Mouse (Mus musculus): Measurements from ENCODE around the gene Xab2. TPM values are rescaled to one million over a fixed set of nuclear protein-coding genes. Genes with fewer than 3 reads are reported as not detected.

Xab2 gene
- polyA plus RNA-seq (2012; rRNA removed): 25.8 and 27.8 TPM in 2 replicates

GRCm38 (mm10) chr8:3621199-3621970, at the start of gene Xab2, which contains the start of gene Pet100:
TSS of gene Xab2 (minus strand) at chr8:3621316.
TSS of gene Pet100 (plus strand) at chr8:3621548.

GRCm38 (mm10) chr8:3665507-3665906, 44.4 kb upstream of the Xab2 start, which contains the start of gene Mcemp1:
TSS of gene Mcemp1 (plus strand) at chr8:3665754.

GRCm38 (mm10) chr8:3655526-3655925, 34.4 kb upstream of the Xab2 start, which contains the start of gene Retn:
TSS of gene Retn (plus strand) at chr8:3655770.

GRCm38 (mm10) chr8:3630647-3631477, 9.7 kb upstream of the Xab2 start, which contains the start of gene Stxbp2:
TSS of gene Stxbp2 (plus strand) at chr8:3630955.

GRCm38 (mm10) chr8:3625445-3625844, 4.3 kb upstream of the Xab2 start, which contains the start of gene Pcp2:
TSS of gene Pcp2 (minus strand) at chr8:3625545.

GRCm38 (mm10) chr8:3586993-3587390, 34.1 kb downstream of the Xab2 start, which contains the start of gene Camsap3:
TSS of gene Camsap3 (plus strand) at chr8:3587293.

GRCm38 (mm10) chr8:3567641-3568371, 53.3 kb downstream of the Xab2 start, which contains the start of gene C330021F23Rik:
TSS of gene C330021F23Rik (plus strand) at chr8:3567990.

Other genes starting within 250 kb of the Xab2 start
- gene Arhgef18, start 228.3 kb downstream of the Xab2 start, polyA plus RNA-seq (2012; rRNA removed): 3.1 and 3.4 TPM in 2 replicates
- gene Pex11g, start 153.6 kb downstream of the Xab2 start, polyA plus RNA-seq (2012; rRNA removed): 2.6 and 2.8 TPM in 2 replicates
- 0.02 TPM in 1 of 2 replicates, not detected in the other for gene Tex45, start 150.5 kb downstream of the Xab2 start, polyA plus RNA-seq (2012; rRNA removed)
- 4.3 and 4.4 TPM in 2 replicates for gene Zfp358, start 128.2 kb downstream of the Xab2 start, polyA plus RNA-seq (2012; rRNA removed)
- gene Mcoln1, start 120.9 kb downstream of the Xab2 start, polyA plus RNA-seq (2012; rRNA removed): 23.0 and 25.9 TPM in 2 replicates
- gene Pnpla6, start 105.9 kb downstream of the Xab2 start, polyA plus RNA-seq (2012; rRNA removed): 12.1 and 13.4 TPM in 2 replicates
- gene C330021F23Rik, start 53.3 kb downstream of the Xab2 start, polyA plus RNA-seq (2012; rRNA removed): 2.6 and 3.3 TPM in 2 replicates
- gene Camsap3, start 34.0 kb downstream of the Xab2 start, polyA plus RNA-seq (2012; rRNA removed): 2.4 and 2.6 TPM in 2 replicates
- 32.5 and 36.6 TPM in 2 replicates for gene Pet100, start 232 bp upstream of the Xab2 start, polyA plus RNA-seq (2012; rRNA removed)
- gene Pcp2, start 4.2 kb upstream of the Xab2 start, polyA plus RNA-seq (2012; rRNA removed): not detected in 2 replicates
- 46.1 and 55.2 TPM in 2 replicates for gene Stxbp2, start 9.6 kb upstream of the Xab2 start, polyA plus RNA-seq (2012; rRNA removed)
- 0.03 TPM in 1 of 2 replicates, not detected in the other for gene Retn, start 34.5 kb upstream of the Xab2 start, polyA plus RNA-seq (2012; rRNA removed)
- 1.2 and 1.8 TPM in 2 replicates for gene Mcemp1, start 44.4 kb upstream of the Xab2 start, polyA plus RNA-seq (2012; rRNA removed)
- gene Fcor, start 51.0 kb upstream of the Xab2 start, polyA plus RNA-seq (2012; rRNA removed): 1.7 and 2.2 TPM in 2 replicates
- gene Trappc5, start 55.0 kb upstream of the Xab2 start, polyA plus RNA-seq (2012; rRNA removed): 12.6 and 13.2 TPM in 2 replicates
- not detected in 2 replicates for gene Fcer2a, start 72.9 kb upstream of the Xab2 start, polyA plus RNA-seq (2012; rRNA removed)
- 3.0 and 3.5 TPM in 2 replicates for gene Clec4g, start 99.3 kb upstream of the Xab2 start, polyA plus RNA-seq (2012; rRNA removed)
- 0.06 and 0.07 TPM in 2 replicates for gene Cd209a, start 127.7 kb upstream of the Xab2 start, polyA plus RNA-seq (2012; rRNA removed)
- not detected in 2 replicates for gene Cd209e, start 233.0 kb upstream of the Xab2 start, polyA plus RNA-seq (2012; rRNA removed)